Mouse (Mus musculus) heart, embryonic 16.5 days (tissue): ENCODE results near the gene Tcf21. TPM values are rescaled to one million over a fixed set of nuclear protein-coding genes. Genes with fewer than 3 reads are reported as not detected.

Source experiments
- ATAC-seq: fragments of 200-750 bp; cut with Nextera tagmentation; replicated peaks from 2 replicates; pipeline ENCODE4 v1.8.0; 2017; ENCODE audit warnings: moderate number of reproducible peaks; ENCODE audit not compliant: insufficient read depth, low FRiP score; ENCODE audit errors: extremely low read depth
- H3K27ac ChIP-seq: fragments of 300-500 bp; sonication (generic); 2 replicates; pipeline ENCODE4 v1.5.1; 2014; ENCODE audit warnings: mild to moderate bottlenecking, low read length, control low read depth, moderate library complexity
- H3K27me3 ChIP-seq: fragments of 300-500 bp; sonication (generic); 2 replicates; pipeline ENCODE4 v1.6.1; 2014; ENCODE audit warnings: low read length, mixed read lengths; ENCODE audit not compliant: control insufficient read depth, insufficient read depth
- H3K36me3 ChIP-seq: fragments of 300-500 bp; sonication (generic); 2 replicates; pipeline ENCODE4 v1.6.1; 2014; ENCODE audit not compliant: control insufficient read depth, insufficient read depth
- H3K4me1 ChIP-seq: fragments of 300-500 bp; sonication (generic); 2 replicates; pipeline ENCODE4 v1.6.1; 2014; ENCODE audit warnings: low read length, mixed read lengths; ENCODE audit not compliant: control insufficient read depth, insufficient read depth
- H3K4me2 ChIP-seq: fragments of 300-500 bp; sonication (generic); 2 replicates; pipeline ENCODE4 v1.6.1; 2014; ENCODE audit warnings: low read depth, mild to moderate bottlenecking, control low read depth, low read length
- H3K4me3 ChIP-seq: fragments of 300-500 bp; sonication (generic); 2 replicates; pipeline ENCODE4 v1.5.1; 2014; ENCODE audit warnings: mild to moderate bottlenecking, control low read depth, low read length
- H3K9ac ChIP-seq: fragments of 300-500 bp; sonication (generic); 2 replicates; pipeline ENCODE4 v1.6.1; 2014; ENCODE audit warnings: low read length, control low read depth
- H3K9me3 ChIP-seq: fragments of 300-500 bp; sonication (generic); replicated peaks from 2 replicates; pipeline ENCODE4 v1.6.1; 2016; ENCODE audit warnings: low read length; ENCODE audit not compliant: control insufficient read depth
- WGBS: fragments of 180-500 bp; shearing (Covaris S2); extraction: QIAGEN DNeasy Blood & Tissue Kit; methylation state at CpG from one replicate; pipeline ENCODE4 v1.1.7; 2014; 5-methylcytosine and 5-hydroxymethylcytosine counted together
- polyA plus RNA-seq: library from polyadenylated mRNA; unstranded; fragments of >200 nt; fragmentation: Nextera tagmentation; extraction: Ambion mirVana; gene quantifications from 2 replicates; pipeline ENCODE4 v1.2.1, GENCODE M21; 2015

Gene Tcf21
- polyA plus RNA-seq, 1 experiment from 2014 or later: 51.4 TPM

DNA sequence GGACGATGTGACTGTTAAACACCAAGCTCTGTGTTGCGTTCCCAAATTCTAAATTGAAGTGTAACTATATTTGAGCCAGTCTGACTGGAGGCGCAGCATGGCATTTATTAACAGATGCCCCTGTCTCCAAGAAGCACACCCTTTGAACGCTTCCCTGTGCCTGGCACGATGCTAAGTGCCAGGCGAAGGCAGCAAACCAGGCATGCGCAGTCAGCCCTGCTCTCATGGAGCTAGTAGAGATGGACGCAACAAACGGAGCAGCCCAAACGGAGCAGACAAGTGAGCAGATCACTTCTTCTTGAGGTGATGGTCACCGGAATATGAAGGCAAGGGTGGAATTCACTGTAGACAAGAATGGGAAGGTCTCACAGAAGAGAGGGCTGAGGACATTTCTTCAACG is 8.1 kb downstream of the Tcf21 start:
- no peaks in the 10 kb centered on the region for H3K9me3 ChIP-seq
- peaks cover 44% of the 10 kb centered on the region for H3K27me3 ChIP-seq
- H3K4me2 ChIP-seq: peak overlapping the region; percentile 26; the same call in 1 of the 2 replicates

DNA sequence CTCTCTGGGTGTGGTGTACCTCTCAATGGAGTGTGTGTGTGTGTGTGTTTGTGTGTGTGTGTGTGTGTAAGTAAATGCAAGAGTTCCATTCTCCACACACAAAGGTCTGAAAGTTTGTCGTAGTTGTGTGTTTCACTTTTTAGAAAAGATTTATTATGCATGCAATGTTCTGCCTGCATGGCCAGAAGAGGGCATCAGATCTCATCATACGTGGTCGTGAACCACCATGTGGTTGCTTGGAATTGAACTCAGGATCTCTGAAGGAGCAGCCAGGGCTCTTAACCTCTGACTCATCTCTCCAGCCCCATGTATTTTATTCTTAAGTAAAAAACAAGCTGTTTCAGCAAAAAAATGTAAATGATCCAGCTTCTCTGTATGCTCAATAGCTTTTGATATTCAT is 37.3 kb downstream of the Tcf21 start:
- no peaks in the 10 kb centered on the region for H3K9me3 ChIP-seq
- H3K36me3 ChIP-seq: no peaks in the 10 kb centered on the region
- 44% methylated on average over 3 of the region's 3 CpGs for WGBS

More for the DNA sequence above, 8.1 kb downstream of the Tcf21 start:
- H3K36me3 ChIP-seq: no peaks in the 10 kb centered on the region
- no peak for ATAC-seq
- H3K4me3 ChIP-seq: no peak overlapping the region
- 26% methylated on average over 12 of the region's 12 CpGs for WGBS
- H3K4me1 ChIP-seq: peaks cover 9% of the 10 kb centered on the region
- no peak overlapping the region for H3K9ac ChIP-seq
- H3K27ac ChIP-seq: no peak overlapping the region

DNA sequence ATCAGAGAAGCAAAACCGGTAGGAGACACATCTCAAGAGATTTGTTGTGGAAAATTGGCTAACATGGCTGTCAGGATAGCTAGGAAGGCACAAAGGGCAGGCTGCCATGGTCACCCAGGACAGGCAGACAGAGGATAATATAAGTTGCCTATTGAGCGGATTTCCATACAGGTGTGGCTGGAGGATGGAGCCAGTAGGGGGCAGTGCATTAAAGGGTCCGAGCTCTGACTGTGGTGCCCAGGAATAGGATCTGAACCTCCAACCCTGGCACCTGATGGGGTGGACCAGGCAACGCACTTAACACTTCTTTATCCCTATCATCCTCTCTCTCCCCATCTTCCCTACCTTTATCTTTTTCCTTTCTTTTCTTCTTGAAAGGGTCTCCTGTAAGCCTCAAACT is 38.5 kb downstream of the Tcf21 start:
- H3K36me3 ChIP-seq: no peaks in the 10 kb centered on the region
- no peak overlapping the region for H3K9ac ChIP-seq
- no peak overlapping the region for H3K27ac ChIP-seq
- H3K9me3 ChIP-seq: no peaks in the 10 kb centered on the region
- H3K4me2 ChIP-seq: no peak overlapping the region
- no peaks in the 10 kb centered on the region for H3K4me1 ChIP-seq
- no peak overlapping the region for H3K4me3 ChIP-seq
- H3K27me3 ChIP-seq: no peaks in the 10 kb centered on the region
- no peak for ATAC-seq
- 30% methylated on average over 4 of the region's 4 CpGs for WGBS

More for the DNA sequence above, 37.3 kb downstream of the Tcf21 start:
- Histone ChIP-seq H3K4me3 (no peak overlapping the region), H3K9ac (no peak overlapping the region), H3K27ac (no peak overlapping the region), H3K27me3 (no peaks in the 10 kb centered on the region), H3K4me2 (no peak overlapping the region), H3K4me1 (no peaks in the 10 kb centered on the region)
- no peak for ATAC-seq

DNA sequence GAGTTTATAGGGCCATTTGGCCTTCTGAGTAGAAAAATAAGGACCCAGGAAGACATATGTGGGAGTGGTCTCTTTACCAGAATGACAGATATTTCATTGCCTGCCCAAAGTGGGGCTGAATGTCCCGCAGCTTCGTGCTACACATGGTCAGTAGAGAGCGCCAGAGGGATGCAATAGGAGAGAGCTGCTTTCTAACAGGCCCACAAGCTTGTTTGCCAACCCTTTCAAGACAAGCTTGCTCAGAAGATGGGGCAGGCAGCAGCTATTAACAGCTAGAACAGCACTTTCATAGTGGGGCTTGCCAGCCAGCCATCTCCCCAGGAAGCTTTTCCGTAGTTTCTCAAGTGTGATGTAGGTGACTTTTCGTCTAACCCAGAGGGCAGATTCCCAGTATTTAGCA is 42.0 kb downstream of the Tcf21 start:
- Histone ChIP-seq H3K36me3 (no peaks in the 10 kb centered on the region), H3K9ac (no peak overlapping the region), H3K4me2 (no peak overlapping the region), H3K4me1 (no peaks in the 10 kb centered on the region), H3K27ac (no peak overlapping the region), H3K9me3 (no peaks in the 10 kb centered on the region), H3K4me3 (no peak overlapping the region), H3K27me3 (no peaks in the 10 kb centered on the region)
- no peak for ATAC-seq
- WGBS: 11% methylated on average over 5 of the region's 5 CpGs

DNA sequence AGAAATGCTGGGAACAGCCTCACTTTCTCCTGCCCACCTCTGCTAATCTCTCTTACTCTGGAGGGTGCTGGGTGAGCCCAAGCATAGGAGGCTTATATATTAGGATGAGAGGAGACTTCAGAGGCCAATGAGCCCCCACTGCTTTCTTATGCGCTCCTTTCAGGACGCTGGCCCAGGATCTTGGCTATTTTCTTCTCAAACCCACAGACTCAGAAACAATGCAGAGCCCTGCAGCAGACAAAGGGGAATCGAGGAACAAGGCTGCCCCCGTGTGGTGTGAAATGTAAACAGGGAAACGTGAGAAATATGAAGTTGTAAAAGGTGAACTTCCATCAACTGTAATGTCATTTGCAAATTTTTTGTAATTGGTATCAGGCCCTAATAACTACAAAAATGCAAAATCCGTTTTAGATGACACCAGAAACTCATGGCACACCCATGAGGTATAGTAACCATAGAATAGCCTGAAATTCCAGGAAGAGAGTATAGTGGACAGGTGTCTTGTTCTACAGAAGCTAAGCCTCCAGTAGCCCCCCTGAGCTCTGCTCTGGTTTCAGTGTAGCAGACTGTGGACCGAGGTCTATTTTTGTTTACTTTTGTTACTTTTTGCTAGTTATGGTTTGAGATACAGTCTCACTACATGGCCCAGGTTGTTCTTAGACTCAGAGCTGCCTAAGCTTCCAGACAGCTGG is 43.8 kb downstream of the Tcf21 start:
- Histone ChIP-seq H3K27ac (no peak overlapping the region), H3K4me3 (no peak overlapping the region), H3K9me3 (no peaks in the 10 kb centered on the region), H3K36me3 (no peaks in the 10 kb centered on the region), H3K27me3 (no peaks in the 10 kb centered on the region), H3K9ac (no peak overlapping the region), H3K4me2 (no peak overlapping the region), H3K4me1 (no peaks in the 10 kb centered on the region)
- no peak for ATAC-seq
- 10% methylated on average over 7 of the region's 7 CpGs for WGBS

DNA sequence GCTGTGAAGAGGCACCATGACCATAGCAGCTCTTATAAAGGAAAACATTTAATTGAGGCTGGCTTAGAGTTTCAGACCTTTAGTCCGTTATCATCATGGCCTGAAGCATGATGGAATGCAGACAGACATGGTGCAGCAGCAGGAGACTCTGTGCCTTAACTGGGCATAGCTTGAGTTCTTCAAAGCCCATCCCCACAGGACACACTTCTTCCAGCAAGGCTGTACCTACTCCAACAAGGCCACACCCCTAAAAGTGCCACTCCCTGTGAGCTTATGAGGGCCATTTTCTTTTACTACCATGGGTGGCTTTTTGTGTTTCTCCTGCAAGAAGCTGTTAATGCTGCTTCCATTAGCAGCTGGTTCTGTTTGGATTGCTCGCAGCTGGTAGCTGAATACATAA is 44.5 kb downstream of the Tcf21 start:
- no peaks in the 10 kb centered on the region for H3K4me1 ChIP-seq
- ATAC-seq: no peak
- no peaks in the 10 kb centered on the region for H3K27me3 ChIP-seq

DNA sequence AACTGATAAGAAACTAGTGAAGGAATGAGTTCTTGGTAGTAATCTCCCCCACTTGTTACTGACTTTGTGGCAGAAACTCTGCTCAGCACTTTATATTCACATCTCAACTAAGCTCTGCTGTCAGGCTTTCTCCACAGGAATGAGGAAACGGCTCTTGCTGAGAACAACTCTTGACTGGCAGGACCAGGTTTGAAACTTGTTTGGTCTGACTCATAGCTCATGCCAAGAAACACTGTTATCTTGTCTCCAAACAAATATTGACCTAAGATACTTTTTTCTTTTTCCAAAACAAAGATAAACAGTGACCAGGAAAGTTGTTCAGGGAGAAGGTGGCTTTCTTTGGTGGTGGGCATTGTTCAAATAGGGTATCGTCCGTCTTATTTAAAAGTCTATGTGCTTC is 45.3 kb downstream of the Tcf21 start:
- WGBS: 63% methylated on average over 3 of the region's 3 CpGs

More for the DNA sequence above, 44.5 kb downstream of the Tcf21 start:
- no peak overlapping the region for H3K4me3 ChIP-seq
- WGBS: 76% methylated on average over 2 of the region's 2 CpGs
- H3K9ac ChIP-seq: no peak overlapping the region
- no peak overlapping the region for H3K27ac ChIP-seq
- no peaks in the 10 kb centered on the region for H3K36me3 ChIP-seq
- no peaks in the 10 kb centered on the region for H3K9me3 ChIP-seq
- no peak overlapping the region for H3K4me2 ChIP-seq

More for the DNA sequence above, 45.3 kb downstream of the Tcf21 start:
- H3K9ac ChIP-seq: no peak overlapping the region
- ATAC-seq: no peak
- no peak overlapping the region for H3K4me2 ChIP-seq
- H3K27me3 ChIP-seq: no peaks in the 10 kb centered on the region
- H3K27ac ChIP-seq: no peak overlapping the region
- H3K36me3 ChIP-seq: no peaks in the 10 kb centered on the region
- no peaks in the 10 kb centered on the region for H3K9me3 ChIP-seq
- H3K4me1 ChIP-seq: no peaks in the 10 kb centered on the region
- H3K4me3 ChIP-seq: no peak overlapping the region

Other genes starting within 250 kb of the Tcf21 start
- 2.0 and 2.7 TPM in 2 replicates for gene Slc2a12, start 175.2 kb downstream of the Tcf21 start, polyA plus RNA-seq
- gene Tbpl1, start 88.2 kb downstream of the Tcf21 start, polyA plus RNA-seq: 36.7 and 42.1 TPM in 2 replicates